Mouse (Mus musculus) hindbrain, embryonic 11.5 days (tissue): ENCODE data around the gene Lekr1. TPM values are rescaled to one million over a fixed set of nuclear protein-coding genes. Genes with fewer than 3 reads are reported as not detected.

Source experiments
- ATAC-seq: fragments of 200-750 bp; cut with Nextera tagmentation; 2 replicates; pipeline ENCODE4 v1.8.0; 2017; ENCODE audit warnings: mild to moderate bottlenecking, moderate TSS enrichment, moderate library complexity; ENCODE audit not compliant: low FRiP score
- DNase-seq: peaks from one replicate; pipeline ENCODE4 v3.0.0-alpha.2; 2015; ENCODE audit warnings: low spot score
- H3K27ac ChIP-seq: fragments of 300-500 bp; sonication (generic); 2 replicates; pipeline ENCODE4 v1.5.1; 2014; ENCODE audit warnings: mild to moderate bottlenecking, low read depth, low read length
- H3K27me3 ChIP-seq: fragments of 300-500 bp; sonication (generic); 2 replicates; pipeline ENCODE4 v1.6.1; 2014; ENCODE audit warnings: mild to moderate bottlenecking, low read length, moderate library complexity, mixed read lengths; ENCODE audit not compliant: control insufficient read depth, insufficient read depth
- H3K36me3 ChIP-seq: fragments of 300-500 bp; sonication (generic); 2 replicates; pipeline ENCODE4 v1.6.1; 2014; ENCODE audit warnings: mild to moderate bottlenecking, low read length, moderate library complexity, mixed read lengths; ENCODE audit not compliant: control insufficient read depth, insufficient read depth
- H3K4me1 ChIP-seq: fragments of 300-500 bp; sonication (generic); replicated peaks from 2 replicates; pipeline ENCODE4 v1.6.1; 2014; ENCODE audit warnings: low read length, mixed read lengths; ENCODE audit not compliant: control insufficient read depth, insufficient read depth
- H3K4me2 ChIP-seq: fragments of 300-500 bp; sonication (generic); replicated peaks from 2 replicates; pipeline ENCODE4 v1.6.1; 2014; ENCODE audit warnings: mild to moderate bottlenecking, low read depth, low read length
- H3K4me3 ChIP-seq: fragments of 300-500 bp; sonication (generic); 2 replicates; pipeline ENCODE4 v1.5.1; 2014; ENCODE audit warnings: low read depth, low read length
- H3K9ac ChIP-seq: fragments of 300-500 bp; sonication (generic); 2 replicates; pipeline ENCODE4 v1.6.1; 2014; ENCODE audit warnings: low read depth, low read length
- H3K9me3 ChIP-seq: fragments of 300-500 bp; sonication (generic); 2 replicates; pipeline ENCODE4 v1.6.1; 2016; ENCODE audit warnings: low read length; ENCODE audit not compliant: control insufficient read depth
- WGBS: fragments of 180-500 bp; shearing (Covaris S2); extraction: QIAGEN DNeasy Blood & Tissue Kit; methylation state at CpG from one replicate; pipeline ENCODE4 v1.1.7; 2014; 5-methylcytosine and 5-hydroxymethylcytosine counted together
- polyA plus RNA-seq: library from polyadenylated mRNA; unstranded; fragments of >200 nt; fragmentation: Nextera tagmentation; extraction: Ambion mirVana; gene quantifications from 2 replicates; pipeline ENCODE4 v1.2.1, GENCODE M21; 2014

Lekr1 gene
- polyA plus RNA-seq, 1 experiment from 2014 or later = 7.6 TPM

GRCm38 (mm10) chr3:65699704-65700103 is 33.7 kb downstream of the Lekr1 start:
- no peaks in the 10 kb centered on the region for H3K36me3 ChIP-seq
- no peak overlapping the region for H3K9ac ChIP-seq
- no peaks in the 10 kb centered on the region for H3K9me3 ChIP-seq
- no peaks in the 10 kb centered on the region for H3K27me3 ChIP-seq
- no peak overlapping the region for H3K4me2 ChIP-seq
- no peaks in the 10 kb centered on the region for H3K4me1 ChIP-seq
- 87% methylated on average over 1 of the region's 1 CpGs for WGBS
- no peak overlapping the region for H3K4me3 ChIP-seq
- no peak overlapping the region for H3K27ac ChIP-seq
- ATAC-seq (no peak), DNase-seq (no peak)

- no peaks in the 10 kb centered on the region for H3K4me1 ChIP-seq
- H3K27ac ChIP-seq = no peak overlapping the region
- H3K4me2 ChIP-seq = no peak overlapping the region
- WGBS = 90% methylated on average over 3 of the region's 3 CpGs
- no peaks in the 10 kb centered on the region for H3K36me3 ChIP-seq
- H3K4me3 ChIP-seq = no peak overlapping the region
- no peaks in the 10 kb centered on the region for H3K27me3 ChIP-seq
- ATAC-seq = no peak
- no peaks in the 10 kb centered on the region for H3K9me3 ChIP-seq
- DNase-seq = no peak
- no peak overlapping the region for H3K9ac ChIP-seq
These were observed 48.3 kb downstream of the Lekr1 start for GRCm38 (mm10) chr3:65714372-65714771.

GRCm38 (mm10) chr3:65717406-65717805 is 51.4 kb downstream of the Lekr1 start:
- no peaks in the 10 kb centered on the region for H3K9me3 ChIP-seq
- DNase-seq = no peak
- no peak overlapping the region for H3K9ac ChIP-seq
- no peak for ATAC-seq
- no peaks in the 10 kb centered on the region for H3K4me1 ChIP-seq
- 77% methylated on average over 2 of the region's 2 CpGs for WGBS
- no peaks in the 10 kb centered on the region for H3K27me3 ChIP-seq
- no peak overlapping the region for H3K4me2 ChIP-seq
- no peak overlapping the region for H3K4me3 ChIP-seq
- H3K27ac ChIP-seq = no peak overlapping the region
- H3K36me3 ChIP-seq = no peaks in the 10 kb centered on the region

GRCm38 (mm10) chr3:65722897-65723296 is 56.9 kb downstream of the Lekr1 start:
- DNase-seq = no peak
- Histone ChIP-seq H3K4me2 (no peak overlapping the region), H3K36me3 (no peaks in the 10 kb centered on the region), H3K4me3 (no peak overlapping the region), H3K9me3 (no peaks in the 10 kb centered on the region), H3K27me3 (no peaks in the 10 kb centered on the region), H3K9ac (no peak overlapping the region), H3K4me1 (no peaks in the 10 kb centered on the region), H3K27ac (no peak overlapping the region)
- ATAC-seq = no peak
- 84% methylated on average over 4 of the region's 4 CpGs for WGBS

GRCm38 (mm10) chr3:65723664-65724063 is 57.6 kb downstream of the Lekr1 start:
- Histone ChIP-seq H3K27me3 (no peaks in the 10 kb centered on the region), H3K9ac (no peak overlapping the region), H3K4me3 (no peak overlapping the region), H3K27ac (no peak overlapping the region), H3K9me3 (no peaks in the 10 kb centered on the region), H3K4me2 (no peak overlapping the region), H3K36me3 (no peaks in the 10 kb centered on the region), H3K4me1 (no peaks in the 10 kb centered on the region)
- ATAC-seq = no peak
- 90% methylated on average over 4 of the region's 4 CpGs for WGBS
- no peak for DNase-seq

GRCm38 (mm10) chr3:65737816-65738215 is 71.8 kb downstream of the Lekr1 start:
- Histone ChIP-seq H3K27me3 (no peaks in the 10 kb centered on the region), H3K4me3 (no peak overlapping the region), H3K27ac (no peak overlapping the region), H3K4me1 (no peaks in the 10 kb centered on the region), H3K9ac (no peak overlapping the region), H3K9me3 (no peaks in the 10 kb centered on the region), H3K36me3 (no peaks in the 10 kb centered on the region), H3K4me2 (no peak overlapping the region)
- ATAC-seq = no peak
- 87% methylated on average over 4 of the region's 4 CpGs for WGBS
- DNase-seq = no peak

GRCm38 (mm10) chr3:65744936-65745335 is 78.9 kb downstream of the Lekr1 start:
- Histone ChIP-seq H3K27ac (no peak overlapping the region), H3K36me3 (no peaks in the 10 kb centered on the region), H3K4me2 (no peak overlapping the region), H3K4me1 (no peaks in the 10 kb centered on the region), H3K4me3 (no peak overlapping the region), H3K9me3 (no peaks in the 10 kb centered on the region), H3K27me3 (no peaks in the 10 kb centered on the region), H3K9ac (no peak overlapping the region)
- ATAC-seq (no peak), DNase-seq (no peak)
- WGBS = 58% methylated on average over 4 of the region's 4 CpGs

- no peak overlapping the region for H3K27ac ChIP-seq
- H3K4me3 ChIP-seq = no peak overlapping the region
- H3K4me1 ChIP-seq = no peaks in the 10 kb centered on the region
- no peak overlapping the region for H3K4me2 ChIP-seq
- no peaks in the 10 kb centered on the region for H3K36me3 ChIP-seq
- no peaks in the 10 kb centered on the region for H3K27me3 ChIP-seq
- no peak for ATAC-seq
- 80% methylated on average over 20 of the region's 20 CpGs for WGBS
- H3K9ac ChIP-seq = no peak overlapping the region
- no peaks in the 10 kb centered on the region for H3K9me3 ChIP-seq
- no peak for DNase-seq
These were observed 98.8 kb downstream of the Lekr1 start for GRCm38 (mm10) chr3:65764511-65765508.

- Histone ChIP-seq H3K4me2 (no peak overlapping the region), H3K4me3 (no peak overlapping the region), H3K4me1 (no peaks in the 10 kb centered on the region), H3K36me3 (no peaks in the 10 kb centered on the region), H3K27me3 (no peaks in the 10 kb centered on the region), H3K9me3 (no peaks in the 10 kb centered on the region), H3K9ac (no peak overlapping the region), H3K27ac (no peak overlapping the region)
- ATAC-seq = no peak
- no peak for DNase-seq
These were observed 100.4 kb downstream of the Lekr1 start for GRCm38 (mm10) chr3:65766387-65766786.
